Mouse (Mus musculus) heart, embryonic 13.5 days (tissue): ENCODE measurements around the gene Tmem131l. TPM values are rescaled to one million over a fixed set of nuclear protein-coding genes. Genes with fewer than 3 reads are reported as not detected.
"Not testable (repeated sequence)": the region's sequence is repeated elsewhere in the genome, so short reads cannot be mapped to it uniquely, and the experiment has no call there.

Source experiments
- ATAC-seq: fragments of 200-750 bp; cut with Nextera tagmentation; 2 replicates; pipeline ENCODE4 v1.8.0; 2017; ENCODE audit warnings: moderate TSS enrichment; ENCODE audit not compliant: insufficient number of reproducible peaks, low FRiP score, low TSS enrichment; ENCODE audit errors: extremely low read depth
- H3K27ac ChIP-seq: fragments of 300-500 bp; sonication (generic); replicated peaks from 2 replicates; pipeline ENCODE4 v1.5.1; 2015; ENCODE audit warnings: moderate library complexity, mild to moderate bottlenecking, inconsistent platforms
- H3K27me3 ChIP-seq: fragments of 300-500 bp; sonication (generic); replicated peaks from 2 replicates; pipeline ENCODE4 v1.6.1; 2015; ENCODE audit warnings: mild to moderate bottlenecking, inconsistent platforms
- H3K36me3 ChIP-seq: fragments of 300-500 bp; sonication (generic); 2 replicates; pipeline ENCODE4 v1.6.1; 2015; ENCODE audit warnings: mild to moderate bottlenecking, inconsistent platforms
- H3K4me1 ChIP-seq: fragments of 300-500 bp; sonication (generic); 2 replicates; pipeline ENCODE4 v1.6.1; 2015; ENCODE audit warnings: inconsistent platforms
- H3K4me2 ChIP-seq: fragments of 300-500 bp; sonication (generic); 2 replicates; pipeline ENCODE4 v1.6.1; 2015; ENCODE audit warnings: inconsistent platforms, mild to moderate bottlenecking, moderate library complexity
- H3K4me3 ChIP-seq: fragments of 300-500 bp; sonication (generic); 2 replicates; pipeline ENCODE4 v1.5.1; 2015; ENCODE audit warnings: moderate library complexity, mild to moderate bottlenecking, inconsistent platforms
- H3K9ac ChIP-seq: fragments of 300-500 bp; sonication (generic); 2 replicates; pipeline ENCODE4 v1.6.1; 2015; ENCODE audit warnings: inconsistent platforms, mild to moderate bottlenecking, moderate library complexity
- H3K9me3 ChIP-seq: fragments of 300-500 bp; sonication (generic); 2 replicates; pipeline ENCODE4 v1.6.1; 2016; ENCODE audit warnings: inconsistent platforms
- WGBS: fragments of 180-500 bp; shearing (Covaris S2); methylation state at CpG from one replicate; pipeline ENCODE4 v1.1.7; 2015; ENCODE audit warnings: mixed read lengths; 5-methylcytosine and 5-hydroxymethylcytosine counted together
- polyA plus RNA-seq: library from polyadenylated mRNA; unstranded; fragments of >200 nt; fragmentation: Nextera tagmentation; extraction: Ambion mirVana; gene quantifications from 2 replicates; pipeline ENCODE4 v1.2.1, GENCODE M21; 2015

Tmem131l gene
- polyA plus RNA-seq, 1 experiment from 2014 or later = 24.0 TPM

DNA sequence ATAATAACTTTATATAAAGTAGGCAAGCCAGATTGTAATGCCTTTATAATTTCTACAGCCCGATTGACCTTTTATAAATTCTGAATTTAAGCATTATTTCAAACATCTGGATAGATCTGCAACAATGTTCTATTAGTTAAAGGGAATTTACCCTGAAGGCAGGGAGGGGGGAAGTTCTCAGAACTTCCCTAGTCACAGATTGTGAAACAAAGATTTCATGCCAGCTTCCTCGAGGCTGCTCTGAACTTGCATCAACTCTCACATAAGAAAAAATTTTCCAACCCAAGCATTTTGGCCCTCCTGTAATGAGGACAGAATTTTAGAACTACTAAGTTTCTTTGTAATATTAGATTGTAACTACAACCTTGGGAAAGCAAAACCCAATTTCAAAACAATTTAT is 164.9 kb downstream of the Tmem131l start:
- 75% methylated on average over 2 of the region's 2 CpGs for WGBS
- ATAC-seq, H3K4me2 ChIP-seq, H3K9ac ChIP-seq, H3K9me3 ChIP-seq, H3K4me3 ChIP-seq, H3K27ac ChIP-seq, H3K36me3 ChIP-seq, H3K27me3 ChIP-seq, H3K4me1 ChIP-seq: not testable (repeated sequence)

DNA sequence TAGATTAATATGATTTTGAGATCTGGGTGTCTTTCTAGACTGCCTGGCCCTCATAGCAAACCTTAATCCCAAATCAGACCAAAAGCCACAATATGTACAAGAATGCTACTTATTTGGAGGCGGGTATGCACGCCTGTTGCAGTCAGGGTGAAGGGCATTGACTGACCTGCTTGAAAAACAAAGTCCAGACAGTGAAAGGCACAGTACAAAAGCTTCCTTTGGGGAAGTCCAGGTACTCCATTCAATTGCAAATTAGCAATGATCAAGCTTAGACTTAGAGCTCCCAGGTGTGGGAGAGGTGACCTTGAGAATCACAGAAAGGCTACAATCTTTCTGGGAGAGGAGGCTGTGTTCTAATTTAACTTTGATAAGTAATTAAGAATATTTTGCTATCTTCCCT is 167.1 kb downstream of the Tmem131l start:
- ATAC-seq, H3K27ac ChIP-seq, H3K4me1 ChIP-seq, H3K4me3 ChIP-seq, H3K9ac ChIP-seq, H3K9me3 ChIP-seq, H3K4me2 ChIP-seq, H3K27me3 ChIP-seq, H3K36me3 ChIP-seq: not testable (repeated sequence)
- 72% methylated on average over 2 of the region's 2 CpGs for WGBS

GRCm38 (mm10) chr3:83871962-83872361 is 168.0 kb downstream of the Tmem131l start:
- not testable (repeated sequence) for H3K9ac ChIP-seq, H3K27ac ChIP-seq, H3K4me3 ChIP-seq, H3K4me2 ChIP-seq, H3K4me1 ChIP-seq, ATAC-seq, H3K27me3 ChIP-seq, H3K36me3 ChIP-seq, H3K9me3 ChIP-seq
- 87% methylated on average over 4 of the region's 4 CpGs for WGBS

GRCm38 (mm10) chr3:83871559-83871958 is 168.4 kb downstream of the Tmem131l start:
- H3K9me3 ChIP-seq, H3K9ac ChIP-seq, H3K4me3 ChIP-seq, H3K36me3 ChIP-seq, ATAC-seq, H3K4me2 ChIP-seq, H3K4me1 ChIP-seq, H3K27ac ChIP-seq, H3K27me3 ChIP-seq: not testable (repeated sequence)
- 78% methylated on average over 7 of the region's 7 CpGs for WGBS

GRCm38 (mm10) chr3:83869776-83870175 is 170.2 kb downstream of the Tmem131l start:
- Histone ChIP-seq H3K36me3 (no peaks in the 10 kb centered on the region), H3K9me3 (no peaks in the 10 kb centered on the region), H3K9ac (no peak overlapping the region), H3K4me3 (no peak overlapping the region), H3K4me1 (no peaks in the 10 kb centered on the region), H3K27ac (no peak overlapping the region), H3K4me2 (no peak overlapping the region), H3K27me3 (no peaks in the 10 kb centered on the region)
- ATAC-seq = no peak
- 81% methylated on average over 2 of the region's 2 CpGs for WGBS

- not testable (repeated sequence) for H3K27me3 ChIP-seq, H3K9me3 ChIP-seq, H3K27ac ChIP-seq, H3K9ac ChIP-seq, H3K4me2 ChIP-seq, H3K36me3 ChIP-seq, H3K4me3 ChIP-seq, ATAC-seq
- peaks cover 16% of the 10 kb centered on the region for H3K4me1 ChIP-seq
Observed at GRCm38 (mm10) chr3:83867026-83867425, 172.9 kb downstream of the Tmem131l start.

GRCm38 (mm10) chr3:83865216-83865615 is 174.8 kb downstream of the Tmem131l start:
- Histone ChIP-seq H3K36me3 (no peaks in the 10 kb centered on the region), H3K9me3 (no peaks in the 10 kb centered on the region), H3K9ac (no peak overlapping the region), H3K4me3 (no peak overlapping the region), H3K4me1 (peaks cover 16% of the 10 kb centered on the region), H3K27me3 (no peaks in the 10 kb centered on the region), H3K4me2 (no peak overlapping the region), H3K27ac (no peak overlapping the region)
- WGBS = 82% methylated on average over 2 of the region's 2 CpGs
- ATAC-seq = no peak

DNA sequence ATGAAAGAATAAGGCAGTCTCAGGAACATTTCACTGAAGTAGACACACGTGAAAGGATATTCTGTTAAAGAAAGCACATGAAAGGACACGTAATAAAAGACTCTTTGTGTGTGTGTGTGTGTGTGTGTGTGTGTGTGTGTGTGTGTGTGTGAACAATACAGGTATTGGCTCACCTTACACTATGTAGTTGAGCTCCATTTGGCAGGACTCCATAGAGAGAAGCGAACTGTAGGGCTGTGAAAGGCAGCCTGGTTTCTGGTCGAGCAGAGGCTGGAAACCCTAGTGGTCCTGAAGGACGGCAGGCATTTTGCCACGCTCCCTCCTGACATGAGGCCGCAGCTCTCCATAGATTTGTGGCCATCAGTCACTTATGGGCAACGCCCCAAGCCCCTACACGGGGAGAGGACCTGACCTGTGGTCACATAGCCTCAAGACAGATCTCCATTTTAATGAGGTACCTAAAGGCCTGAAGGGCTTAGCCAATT is 175.9 kb downstream of the Tmem131l start:
- no peak overlapping the region for H3K4me2 ChIP-seq
- no peak overlapping the region for H3K27ac ChIP-seq
- H3K9ac ChIP-seq = no peak overlapping the region
- H3K9me3 ChIP-seq = no peaks in the 10 kb centered on the region
- no peak for ATAC-seq
- no peaks in the 10 kb centered on the region for H3K36me3 ChIP-seq
- H3K4me3 ChIP-seq = no peak overlapping the region
- H3K27me3 ChIP-seq = no peaks in the 10 kb centered on the region
- whole genome bisulfite sequencing = 78% methylated on average over 9 of the region's 9 CpGs
- peaks cover 16% of the 10 kb centered on the region for H3K4me1 ChIP-seq

DNA sequence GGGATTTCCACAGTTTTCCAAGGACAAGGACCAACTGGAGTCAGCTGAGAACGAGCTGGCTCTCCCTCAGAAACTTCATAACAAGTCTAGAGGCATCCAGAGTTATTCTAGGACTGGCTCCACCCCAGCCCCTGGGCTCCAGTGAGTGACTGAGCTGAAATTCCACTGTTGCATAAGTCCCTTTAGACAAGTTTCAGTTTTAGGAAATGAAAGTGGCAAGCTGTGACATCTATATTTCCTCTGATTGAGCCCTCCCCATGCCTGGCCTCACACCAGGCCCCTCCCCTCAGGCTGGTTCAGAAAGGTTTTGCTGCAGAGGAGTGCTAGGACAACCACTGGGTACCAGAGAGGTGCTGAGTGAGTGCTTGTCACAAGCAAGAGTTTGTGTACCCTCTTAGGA is 177.0 kb downstream of the Tmem131l start:
- peak overlapping the region; percentile 61 for H3K27ac ChIP-seq
- H3K36me3 ChIP-seq = no peaks in the 10 kb centered on the region
- peak overlapping the region; percentile 38 for H3K4me2 ChIP-seq
- no peak overlapping the region for H3K9ac ChIP-seq
- 6% methylated on average over 1 of the region's 1 CpGs for WGBS
- no peaks in the 10 kb centered on the region for H3K27me3 ChIP-seq
- H3K9me3 ChIP-seq = no peaks in the 10 kb centered on the region
- peaks cover 16% of the 10 kb centered on the region for H3K4me1 ChIP-seq
- H3K4me3 ChIP-seq = peak overlapping the region; percentile 9; the same call in 1 of the 2 replicates
- ATAC-seq = no peak; the same call in 1 of the 2 replicates

DNA sequence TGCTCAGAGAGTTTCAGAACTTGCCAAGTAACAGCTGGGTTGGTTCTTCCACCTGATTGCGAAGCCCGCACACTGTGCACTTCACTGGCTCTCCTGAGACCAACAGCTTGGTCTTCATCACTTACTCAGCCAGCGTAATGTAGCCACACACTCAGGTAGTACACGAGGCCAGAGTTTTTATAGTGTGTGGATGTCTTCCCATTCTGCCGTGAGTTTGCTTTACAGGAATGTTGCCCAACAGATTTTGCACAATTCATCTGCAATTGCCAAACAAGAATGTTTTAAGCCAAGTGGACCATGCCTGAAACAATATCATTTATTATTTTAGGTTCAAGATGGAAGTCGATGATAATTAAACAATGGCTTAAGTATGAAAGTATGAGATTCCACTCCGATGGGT is 180.4 kb downstream of the Tmem131l start:
- ATAC-seq = no peak
- no peak overlapping the region for H3K4me3 ChIP-seq
- H3K4me2 ChIP-seq = no peak overlapping the region
- H3K9me3 ChIP-seq = no peaks in the 10 kb centered on the region
- no peak overlapping the region for H3K9ac ChIP-seq
- 86% methylated on average over 7 of the region's 7 CpGs for WGBS
- H3K4me1 ChIP-seq = peaks cover 16% of the 10 kb centered on the region
- H3K36me3 ChIP-seq = no peaks in the 10 kb centered on the region
- no peak overlapping the region for H3K27ac ChIP-seq
- H3K27me3 ChIP-seq = no peaks in the 10 kb centered on the region

GRCm38 (mm10) chr3:83859071-83859470 is 180.9 kb downstream of the Tmem131l start:
- Histone ChIP-seq H3K4me2 (no peak overlapping the region), H3K4me3 (no peak overlapping the region), H3K36me3 (no peaks in the 10 kb centered on the region), H3K4me1 (peaks cover 16% of the 10 kb centered on the region), H3K9ac (no peak overlapping the region), H3K27ac (no peak overlapping the region), H3K9me3 (no peaks in the 10 kb centered on the region), H3K27me3 (no peaks in the 10 kb centered on the region)
- ATAC-seq = no peak
- 76% methylated on average over 3 of the region's 3 CpGs for WGBS

DNA sequence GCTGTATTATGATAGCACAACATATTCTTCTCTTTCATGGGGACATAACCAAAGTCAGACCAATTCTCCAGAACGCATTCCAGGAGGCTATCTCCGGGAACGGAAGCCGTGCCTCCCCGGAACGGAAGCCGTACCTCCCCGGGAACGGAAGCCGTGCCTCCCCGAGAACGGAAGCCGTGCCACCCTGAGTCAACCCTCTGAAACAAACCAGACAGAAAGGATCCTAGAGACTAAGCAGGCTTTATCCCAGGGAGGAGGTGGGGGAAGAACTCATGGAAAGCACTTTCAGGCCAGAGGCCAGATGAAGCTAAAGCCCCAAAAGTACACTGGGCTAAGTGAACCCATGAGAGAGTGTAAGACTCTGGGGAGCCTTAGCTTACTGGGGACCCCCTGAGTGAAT is 182.4 kb downstream of the Tmem131l start:
- Histone ChIP-seq H3K9me3 (no peaks in the 10 kb centered on the region), H3K4me3 (no peak overlapping the region), H3K27me3 (no peaks in the 10 kb centered on the region), H3K36me3 (no peaks in the 10 kb centered on the region), H3K4me2 (no peak overlapping the region), H3K27ac (no peak overlapping the region), H3K4me1 (peaks cover 6% of the 10 kb centered on the region), H3K9ac (no peak overlapping the region)
- ATAC-seq = no peak
- 83% methylated on average over 13 of the region's 13 CpGs for WGBS
